Mouse (Mus musculus): ENCODE results near the gene Cnmd.
A peak's percentile ranks its signal among the peaks of the same experiment; 100 is the strongest.

Cnmd gene

DNA sequence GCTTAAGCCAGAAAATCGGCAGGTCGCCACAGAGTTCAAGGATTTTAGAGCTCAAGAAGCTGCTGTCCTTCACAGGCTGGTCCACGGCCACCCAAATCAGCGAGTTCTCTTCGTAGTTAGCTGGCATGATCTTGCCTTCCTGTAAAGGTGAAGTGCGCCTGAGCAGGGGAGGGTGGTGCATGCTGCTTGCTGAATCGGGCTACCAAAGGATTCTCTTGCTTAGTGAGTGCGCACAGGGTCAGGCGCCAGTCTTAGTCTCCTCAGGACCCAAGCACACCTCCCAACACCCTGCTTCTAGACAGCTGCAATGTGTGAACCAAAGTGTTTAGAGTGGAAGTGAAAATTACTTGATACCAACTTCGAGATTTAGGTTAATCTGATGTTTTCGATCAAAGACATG is 16.6 kb downstream of the Cnmd start:
- DNase-seq (ENCODE audit: low spot score): peak; percentile 33

DNA sequence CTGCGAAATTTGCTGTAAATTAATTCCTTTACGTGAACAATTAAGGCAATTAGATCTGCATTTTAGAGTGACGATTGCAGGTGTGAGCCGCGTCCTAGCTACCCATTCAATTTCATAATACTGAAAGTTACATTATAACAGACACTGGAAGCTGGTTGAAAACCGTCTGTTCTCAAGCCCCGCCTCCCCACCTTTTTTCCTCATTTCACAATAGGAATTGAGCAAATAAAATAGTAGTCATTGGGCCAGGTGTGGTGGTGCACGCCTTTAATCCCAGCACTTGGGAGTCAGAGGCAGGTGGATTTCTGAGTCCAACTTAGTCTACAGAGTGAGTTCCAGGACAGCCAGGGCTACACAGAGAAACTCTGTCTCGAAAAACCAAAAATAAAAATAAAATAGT is 19.9 kb downstream of the Cnmd start:
- no peak for DNase-seq (ENCODE audit: low spot score)

DNA sequence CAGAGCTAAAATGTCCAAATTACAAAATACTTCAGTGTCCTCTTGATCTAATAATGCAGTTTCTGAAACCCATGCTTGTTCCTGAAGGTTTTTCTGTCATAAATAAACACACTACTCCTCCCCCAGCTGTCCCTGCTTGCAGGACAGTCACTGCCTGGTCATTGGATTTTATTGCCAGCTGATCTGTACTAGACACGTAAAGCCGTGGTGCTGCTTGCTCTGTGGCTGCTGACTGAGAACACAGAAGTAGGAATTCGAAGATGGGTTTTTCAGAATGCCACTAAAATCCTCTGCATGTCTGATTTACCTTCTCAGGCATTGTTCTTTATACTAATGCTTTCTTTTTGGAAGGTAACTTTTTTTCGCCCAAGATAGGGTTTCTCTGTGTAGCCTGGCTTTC is 25.2 kb downstream of the Cnmd start:
- no peak for DNase-seq (ENCODE audit: low spot score)

- no peak for DNase-seq (ENCODE audit: low spot score)
These were observed 28.8 kb downstream of the Cnmd start for GRCm38 (mm10) chr14:79633196-79633595.

DNA sequence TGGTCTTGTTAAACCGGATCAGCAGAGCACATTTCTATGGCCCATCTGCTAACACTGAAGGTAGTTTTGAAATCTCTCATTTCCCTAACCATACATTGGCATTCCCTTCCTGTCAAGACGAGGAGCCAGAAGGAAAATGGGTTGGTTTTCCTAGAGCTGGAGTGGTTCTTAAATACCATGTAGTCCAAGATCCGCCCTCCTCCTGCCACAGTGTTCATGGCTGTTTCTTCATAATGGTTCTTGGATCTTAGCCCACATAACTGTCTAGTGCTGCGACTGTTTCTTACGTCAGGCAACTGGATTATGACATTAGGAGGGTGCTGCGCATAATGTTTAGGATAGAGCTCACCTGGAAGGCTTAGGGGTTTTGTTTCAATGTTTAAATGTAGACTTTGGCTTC is 29.6 kb downstream of the Cnmd start:
- DNase-seq (ENCODE audit: low spot score): no peak

GRCm38 (mm10) chr14:79621143-79621542 is 40.8 kb downstream of the Cnmd start:
- no peak for DNase-seq (ENCODE audit: low spot score)

DNA sequence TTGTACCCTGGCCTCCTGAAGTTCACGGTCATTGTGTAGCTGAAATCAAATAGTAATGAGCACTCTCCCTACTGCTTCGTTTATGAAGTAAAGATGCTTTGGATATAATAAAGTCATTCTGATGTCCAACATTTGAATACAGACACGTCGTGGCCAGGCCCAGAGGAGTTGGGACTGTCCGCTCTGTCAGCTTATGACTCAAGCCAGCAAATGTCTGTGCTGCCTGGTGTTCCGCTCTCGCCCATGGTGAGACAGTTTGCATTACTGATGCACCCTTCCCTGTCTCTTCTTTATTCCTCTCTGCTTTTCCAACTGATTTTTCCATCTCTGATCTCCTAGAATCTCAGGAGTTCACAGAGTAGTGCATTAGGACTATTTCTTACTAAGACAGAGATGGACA is 42.2 kb downstream of the Cnmd start:
- no peak for DNase-seq (ENCODE audit: low spot score)

- DNase-seq (ENCODE audit: low spot score): peak; percentile 30
These were observed 44.7 kb downstream of the Cnmd start for GRCm38 (mm10) chr14:79617121-79617828.

- no peak for DNase-seq (ENCODE audit: low spot score)
These were observed 53.7 kb downstream of the Cnmd start for GRCm38 (mm10) chr14:79608286-79608685.

GRCm38 (mm10) chr14:79607352-79607751 is 54.6 kb downstream of the Cnmd start:
- no peak for DNase-seq (ENCODE audit: low spot score)

DNA sequence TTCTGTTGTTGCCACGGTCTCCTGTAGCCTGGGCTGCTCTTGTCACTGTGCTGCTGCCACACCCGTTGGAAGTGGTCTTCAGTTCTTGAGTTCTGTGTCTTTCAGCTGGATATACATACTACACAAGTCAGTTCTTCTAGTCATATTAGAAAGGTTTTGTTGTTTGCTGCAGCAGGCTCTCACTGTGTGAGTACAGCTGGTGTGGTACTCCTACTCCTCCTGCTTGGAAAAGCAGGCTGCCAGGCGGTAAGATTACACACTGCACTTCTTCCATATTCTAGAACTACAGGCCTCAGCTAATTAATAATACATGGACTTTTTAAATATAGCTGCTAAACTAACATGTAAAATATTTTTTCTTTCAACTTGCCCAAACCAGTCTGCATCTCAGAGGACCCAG is 55.1 kb downstream of the Cnmd start:
- DNase-seq (ENCODE audit: low spot score): no peak

DNA sequence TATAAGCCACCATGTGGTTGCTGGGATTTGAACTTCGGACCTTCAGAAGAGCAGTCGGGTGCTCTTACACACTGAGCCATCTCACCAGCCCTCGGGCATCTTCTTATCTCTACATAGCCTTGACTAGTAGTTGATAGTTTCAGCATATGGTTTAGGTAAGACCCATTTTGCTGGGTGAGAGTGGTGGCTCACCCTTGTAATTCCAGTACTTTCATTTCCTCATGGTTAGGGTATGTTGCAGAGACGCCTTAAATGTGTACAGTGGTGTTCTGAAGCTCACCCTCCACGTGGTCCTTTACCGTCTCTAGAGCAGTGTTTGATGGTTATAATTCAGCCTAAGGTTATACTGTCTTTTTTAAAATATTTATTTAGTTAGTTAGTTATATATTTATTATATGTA is 55.6 kb downstream of the Cnmd start:
- no peak for DNase-seq (ENCODE audit: low spot score)

- DNase-seq (ENCODE audit: low spot score): no peak
These were observed 56.1 kb downstream of the Cnmd start for GRCm38 (mm10) chr14:79605881-79606280.

DNA sequence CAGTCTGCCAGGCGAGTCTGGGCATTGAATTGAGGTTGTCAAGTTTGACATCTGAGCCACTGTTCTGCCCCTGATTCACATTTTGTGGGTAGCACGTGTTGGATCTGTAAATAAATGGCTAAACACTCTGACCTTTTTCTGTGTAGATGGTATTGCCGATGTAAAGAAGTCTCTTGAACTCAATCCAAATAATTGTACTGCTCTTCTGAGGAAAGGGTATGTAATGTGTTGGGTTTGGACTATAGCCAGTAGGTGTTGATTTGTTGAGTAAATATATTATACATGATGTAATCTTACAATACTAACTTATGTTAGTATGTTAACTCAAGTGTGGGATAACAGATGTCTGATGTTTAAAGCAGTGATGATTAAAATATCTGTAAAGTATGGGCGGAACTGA is 65.4 kb downstream of the Cnmd start:
- no peak for DNase-seq (ENCODE audit: low spot score)

- DNase-seq (ENCODE audit: low spot score): no peak
These were observed 67.9 kb downstream of the Cnmd start for GRCm38 (mm10) chr14:79594069-79594468.

DNA sequence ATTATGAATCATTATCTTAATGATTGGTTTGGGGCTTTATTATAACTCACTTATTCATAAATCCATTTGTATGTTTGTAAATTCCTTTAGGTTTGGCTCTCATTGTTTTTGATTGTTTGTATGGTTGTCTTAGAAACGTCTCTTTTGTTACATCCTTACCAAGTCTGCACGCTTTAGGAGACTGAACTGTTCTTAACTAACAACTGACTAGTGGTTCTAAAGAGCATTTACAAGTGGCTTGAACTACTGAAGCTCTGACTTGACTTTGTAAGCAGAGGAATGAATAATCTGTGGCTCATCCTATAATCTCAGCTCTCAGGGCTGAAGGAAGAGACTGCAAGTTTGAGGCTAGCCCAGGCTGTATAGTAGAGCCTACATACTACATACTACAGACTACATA is 70.4 kb downstream of the Cnmd start:
- DNase-seq (ENCODE audit: low spot score): no peak

GRCm38 (mm10) chr14:79590916-79591315 is 71.1 kb downstream of the Cnmd start:
- no peak for DNase-seq (ENCODE audit: low spot score)

DNA sequence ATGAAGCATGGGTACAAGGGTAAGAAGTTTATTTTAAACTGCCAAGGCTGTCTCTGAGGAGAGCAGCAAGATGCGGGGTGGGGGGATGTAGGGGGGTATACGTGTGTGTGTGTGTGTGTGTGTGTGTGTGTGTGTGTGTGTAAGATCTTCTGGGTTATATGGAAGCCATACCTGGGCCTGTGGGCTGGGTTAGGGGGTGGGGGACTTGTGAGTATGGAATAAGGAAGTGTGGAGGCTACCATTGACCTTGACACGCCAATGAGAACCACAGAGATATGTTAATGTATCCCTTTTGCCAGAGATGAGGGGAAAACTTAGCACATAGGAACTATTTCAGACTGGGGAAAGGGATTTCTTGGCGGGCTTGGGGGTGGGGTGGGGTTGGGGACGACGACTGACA is 72.6 kb downstream of the Cnmd start:
- no peak for DNase-seq (ENCODE audit: low spot score)

DNA sequence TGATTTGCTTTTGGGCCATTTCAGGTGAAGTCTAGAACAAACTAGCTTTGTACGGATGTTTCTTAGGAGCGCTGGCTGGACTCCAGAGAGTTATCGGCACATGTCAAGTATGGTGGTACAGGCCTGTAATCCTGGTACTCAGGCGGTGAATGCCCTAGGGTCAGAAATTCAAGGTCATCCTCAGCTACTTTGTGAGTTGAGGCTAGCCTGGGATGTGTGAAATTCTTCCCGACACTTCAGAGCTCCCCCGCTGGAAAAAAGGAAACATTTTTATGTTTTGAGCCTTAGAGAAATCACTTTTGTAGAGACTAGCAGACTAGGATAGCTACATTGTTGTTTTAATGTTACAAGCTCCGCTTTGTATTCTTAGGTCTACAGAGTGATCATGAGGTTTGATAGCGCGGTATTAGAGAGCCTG is 73.4 kb downstream of the Cnmd start:
- DNase-seq (ENCODE audit: low spot score): no peak

GRCm38 (mm10) chr14:79587852-79588229 is 74.1 kb downstream of the Cnmd start:
- DNase-seq (ENCODE audit: low spot score): no peak
